Mouse (Mus musculus) brain, embryonic 14.5 days (tissue): ENCODE results near the gene Ubald1.

Experiments
- CTCF ChIP-seq: fragments of 200-500 bp; IDR thresholded peaks from 2 replicates; pipeline ENCODE4 v1.5.1; 2012; ENCODE audit warnings: inconsistent platforms, mild to moderate bottlenecking, moderate library complexity, borderline replicate concordance; ENCODE audit not compliant: insufficient read depth, insufficient read length; ENCODE audit errors: extremely low read depth
- POLR2A ChIP-seq: fragments of 200-500 bp; IDR thresholded peaks from 2 replicates; pipeline ENCODE4 v1.6.1; 2012; ENCODE audit warnings: mild to moderate bottlenecking, inconsistent platforms, borderline replicate concordance; ENCODE audit not compliant: poor library complexity, insufficient read depth, insufficient read length, severe bottlenecking; ENCODE audit errors: extremely low read depth

GRCm38 (mm10) chr16:4879101-4879707 is 911 bp downstream of the Ubald1 start:
- TF ChIP-seq CTCF (no peak), POLR2A (no peak)
